Mouse (Mus musculus): Measurements from ENCODE around the gene Olfr814.

DNA sequence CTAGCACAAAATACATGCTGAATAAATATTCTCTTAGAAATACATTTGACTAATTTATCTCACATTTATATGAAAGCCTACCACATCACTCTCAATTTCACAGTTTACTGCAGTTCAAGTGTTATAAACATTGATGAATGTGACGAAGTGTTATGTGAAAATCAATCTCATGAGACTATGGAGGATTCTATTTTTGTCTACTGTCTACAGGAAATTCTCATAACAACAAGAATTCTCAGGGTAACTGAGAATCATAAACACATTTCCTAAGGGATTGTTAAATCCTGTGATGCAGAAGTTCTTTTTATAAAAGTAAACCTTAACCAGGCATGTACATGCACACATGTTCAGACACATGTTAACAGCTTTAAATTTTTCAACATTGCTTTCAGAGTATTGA is 33.7 kb downstream of the Olfr814 start, which contains the start of gene Olfr812:
- no peak for TF ChIP-seq CTCF (IDR thresholded peaks at IDR 0.05; ENCODE audit: extremely low read depth, insufficient read depth, low read length)
- TF ChIP-seq POLR2A (IDR thresholded peaks at IDR 0.05; ENCODE audit: extremely low read depth, insufficient read depth, low read length), result no peak

Data from cortical plate, adult 2 months (tissue).